Mouse (Mus musculus): ENCODE results near the gene Lsm11.

- no peak for TF ChIP-seq EP300 (IDR thresholded peaks at IDR 0.05; ENCODE audit: low read length)
- no peak for TF ChIP-seq ZNF384 (IDR thresholded peaks at IDR 0.05; ENCODE audit: low read depth, low read length)
- no peak for TF ChIP-seq USF2 (conservative IDR thresholded peaks at IDR 0.05; ENCODE audit: low read depth, low read length)
- no peak for TF ChIP-seq CTCF (conservative IDR thresholded peaks at IDR 0.05 in 1 of 2, IDR thresholded peaks at IDR 0.05 in 1 of 2; ENCODE audit: low read depth in 2 of 2, low read length in 2 of 2)
- no peak for TF ChIP-seq POLR2A (IDR thresholded peaks at IDR 0.05; ENCODE audit: low read depth, low read length)
- no peak for TF ChIP-seq ETS1 (conservative IDR thresholded peaks at IDR 0.05; ENCODE audit: low read depth, low read length)
- TF ChIP-seq MXI1 (IDR thresholded peaks at IDR 0.05; ENCODE audit: low read depth, low read length), result no peak
- no peak for TF ChIP-seq MAFK (IDR thresholded peaks at IDR 0.05; ENCODE audit: insufficient replicate concordance, low read length)
Observed at GRCm38 (mm10) chr11:45881683-45882068, 63.1 kb downstream of the Lsm11 start.

All from CH12.LX (cell line).